Mouse (Mus musculus) heart, embryonic 13.5 days (tissue): ENCODE measurements around the gene Tbc1d2. TPM values are rescaled to one million over a fixed set of nuclear protein-coding genes. Genes with fewer than 3 reads are reported as not detected.
"Not testable (repeated sequence)": the region's sequence is repeated elsewhere in the genome, so short reads cannot be mapped to it uniquely, and the experiment has no call there.

ENCODE experiments used
- ATAC-seq: fragments of 200-750 bp; cut with Nextera tagmentation; 2 replicates; pipeline ENCODE4 v1.8.0; 2017; ENCODE audit warnings: moderate TSS enrichment; ENCODE audit not compliant: insufficient number of reproducible peaks, low FRiP score, low TSS enrichment; ENCODE audit errors: extremely low read depth
- H3K27ac ChIP-seq: fragments of 300-500 bp; sonication (generic); replicated peaks from 2 replicates; pipeline ENCODE4 v1.5.1; 2015; ENCODE audit warnings: moderate library complexity, mild to moderate bottlenecking, inconsistent platforms
- H3K27me3 ChIP-seq: fragments of 300-500 bp; sonication (generic); replicated peaks from 2 replicates; pipeline ENCODE4 v1.6.1; 2015; ENCODE audit warnings: mild to moderate bottlenecking, inconsistent platforms
- H3K36me3 ChIP-seq: fragments of 300-500 bp; sonication (generic); 2 replicates; pipeline ENCODE4 v1.6.1; 2015; ENCODE audit warnings: mild to moderate bottlenecking, inconsistent platforms
- H3K4me1 ChIP-seq: fragments of 300-500 bp; sonication (generic); 2 replicates; pipeline ENCODE4 v1.6.1; 2015; ENCODE audit warnings: inconsistent platforms
- H3K4me2 ChIP-seq: fragments of 300-500 bp; sonication (generic); 2 replicates; pipeline ENCODE4 v1.6.1; 2015; ENCODE audit warnings: inconsistent platforms, mild to moderate bottlenecking, moderate library complexity
- H3K4me3 ChIP-seq: fragments of 300-500 bp; sonication (generic); 2 replicates; pipeline ENCODE4 v1.5.1; 2015; ENCODE audit warnings: moderate library complexity, mild to moderate bottlenecking, inconsistent platforms
- H3K9ac ChIP-seq: fragments of 300-500 bp; sonication (generic); 2 replicates; pipeline ENCODE4 v1.6.1; 2015; ENCODE audit warnings: inconsistent platforms, mild to moderate bottlenecking, moderate library complexity
- H3K9me3 ChIP-seq: fragments of 300-500 bp; sonication (generic); 2 replicates; pipeline ENCODE4 v1.6.1; 2016; ENCODE audit warnings: inconsistent platforms
- WGBS: fragments of 180-500 bp; shearing (Covaris S2); methylation state at CpG from one replicate; pipeline ENCODE4 v1.1.7; 2015; ENCODE audit warnings: mixed read lengths; 5-methylcytosine and 5-hydroxymethylcytosine counted together
- polyA plus RNA-seq: library from polyadenylated mRNA; unstranded; fragments of >200 nt; fragmentation: Nextera tagmentation; extraction: Ambion mirVana; gene quantifications from 2 replicates; pipeline ENCODE4 v1.2.1, GENCODE M21; 2015

The Tbc1d2 gene
- polyA plus RNA-seq, 1 experiment from 2014 or later, result 0.63 TPM

GRCm38 (mm10) chr4:46601258-46601843 is 48.7 kb downstream of the Tbc1d2 start:
- no peak overlapping the region for H3K27ac ChIP-seq
- H3K9me3 ChIP-seq, result no peaks in the 10 kb centered on the region
- peaks cover 11% of the 10 kb centered on the region for H3K4me1 ChIP-seq
- H3K4me3 ChIP-seq, result peak overlapping the region; percentile 63
- ATAC-seq, result no peak
- H3K27me3 ChIP-seq, result peaks cover 100% of the 10 kb centered on the region
- no peaks in the 10 kb centered on the region for H3K36me3 ChIP-seq
- H3K4me2 ChIP-seq, result peak overlapping the region; percentile 97
- under 1% methylated on average over 52 of the region's 52 CpGs for WGBS
- peak overlapping the region; percentile 78 for H3K9ac ChIP-seq

DNA sequence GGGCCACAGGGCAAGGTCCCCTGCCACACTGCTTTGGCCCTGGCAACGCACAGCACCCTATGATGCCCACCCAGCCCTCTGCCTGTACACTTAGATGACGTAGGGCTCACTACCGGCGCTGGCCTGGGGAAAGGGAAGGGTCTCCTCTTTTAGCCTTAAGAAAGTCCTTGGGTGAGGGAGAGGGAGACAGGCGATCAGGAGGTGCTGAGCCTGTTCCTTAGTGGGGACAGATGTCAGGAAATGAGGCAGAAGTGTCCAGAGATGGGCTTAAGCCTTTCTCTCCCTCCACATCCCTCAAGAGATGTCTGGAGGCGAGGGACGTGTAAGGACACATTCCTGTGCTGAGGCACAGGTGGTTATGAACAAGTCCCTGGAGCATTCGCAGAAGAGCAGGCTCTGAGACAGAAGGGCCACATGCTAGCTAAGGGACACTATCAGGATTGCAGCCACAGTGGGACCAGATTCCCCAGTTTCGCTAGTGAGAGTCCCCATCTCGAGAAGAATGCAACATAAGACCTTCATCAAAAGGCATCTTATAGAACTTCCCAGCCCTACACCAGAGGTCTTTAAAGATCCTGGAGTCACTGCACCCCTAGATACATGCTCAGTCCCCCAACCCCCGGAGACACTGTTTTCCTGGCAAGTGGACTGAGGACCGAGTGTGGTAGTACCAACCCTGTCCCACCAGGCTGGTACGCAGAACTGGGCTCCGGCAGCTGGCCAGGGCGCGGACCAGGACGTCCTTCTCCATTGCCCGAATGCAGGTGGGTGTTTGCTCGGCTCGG is 49.3 kb downstream of the Tbc1d2 start:
- H3K36me3 ChIP-seq, result no peaks in the 10 kb centered on the region
- ATAC-seq, result no peak
- no peaks in the 10 kb centered on the region for H3K9me3 ChIP-seq
- 0 out of 2 replicates have a peak overlapping the region, but pooled peaks have one; percentile 78 for H3K9ac ChIP-seq
- peaks cover 11% of the 10 kb centered on the region for H3K4me1 ChIP-seq
- peak overlapping the region; percentile 97 for H3K4me2 ChIP-seq
- no peak overlapping the region for H3K27ac ChIP-seq
- H3K27me3 ChIP-seq, result peaks cover 100% of the 10 kb centered on the region
- peak overlapping the region; percentile 63 for H3K4me3 ChIP-seq
- WGBS, result 37% methylated on average over 20 of the region's 20 CpGs

GRCm38 (mm10) chr4:46599609-46600008 is 50.4 kb downstream of the Tbc1d2 start:
- not testable (repeated sequence) for H3K9me3 ChIP-seq, H3K27ac ChIP-seq, H3K9ac ChIP-seq, H3K4me2 ChIP-seq, ATAC-seq, H3K36me3 ChIP-seq, H3K4me3 ChIP-seq
- 71% methylated on average over 12 of the region's 12 CpGs for WGBS
- Histone ChIP-seq H3K27me3 (peaks cover 96% of the 10 kb centered on the region), H3K4me1 (peaks cover 11% of the 10 kb centered on the region)

DNA sequence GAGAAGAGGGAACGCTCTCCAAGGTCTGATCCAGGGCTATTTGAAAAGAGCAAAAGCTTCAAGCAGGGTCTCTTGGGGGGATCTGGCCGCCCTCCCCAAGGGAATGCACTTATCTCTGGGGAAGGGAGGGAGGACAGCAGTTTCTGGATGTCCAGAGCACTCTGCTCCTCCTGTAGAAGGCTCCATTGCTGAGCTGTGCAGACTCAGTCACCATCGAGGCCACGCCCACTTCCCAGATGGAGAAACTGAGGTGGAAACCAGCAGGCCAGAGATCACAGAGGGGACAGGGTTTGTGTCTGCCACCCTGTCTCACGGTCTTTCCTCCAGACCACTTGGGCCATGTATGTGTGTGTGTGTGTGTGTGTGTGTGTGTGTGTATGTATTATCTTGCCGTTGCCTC is 51.0 kb downstream of the Tbc1d2 start:
- H3K4me3 ChIP-seq, result no peak overlapping the region
- 67% methylated on average over 6 of the region's 6 CpGs for WGBS
- H3K27ac ChIP-seq, result no peak overlapping the region
- H3K9ac ChIP-seq, result no peak overlapping the region
- no peaks in the 10 kb centered on the region for H3K36me3 ChIP-seq
- no peak overlapping the region for H3K4me2 ChIP-seq
- H3K9me3 ChIP-seq, result no peaks in the 10 kb centered on the region
- ATAC-seq, result no peak
- H3K27me3 ChIP-seq, result peaks cover 96% of the 10 kb centered on the region
- peaks cover 11% of the 10 kb centered on the region for H3K4me1 ChIP-seq

DNA sequence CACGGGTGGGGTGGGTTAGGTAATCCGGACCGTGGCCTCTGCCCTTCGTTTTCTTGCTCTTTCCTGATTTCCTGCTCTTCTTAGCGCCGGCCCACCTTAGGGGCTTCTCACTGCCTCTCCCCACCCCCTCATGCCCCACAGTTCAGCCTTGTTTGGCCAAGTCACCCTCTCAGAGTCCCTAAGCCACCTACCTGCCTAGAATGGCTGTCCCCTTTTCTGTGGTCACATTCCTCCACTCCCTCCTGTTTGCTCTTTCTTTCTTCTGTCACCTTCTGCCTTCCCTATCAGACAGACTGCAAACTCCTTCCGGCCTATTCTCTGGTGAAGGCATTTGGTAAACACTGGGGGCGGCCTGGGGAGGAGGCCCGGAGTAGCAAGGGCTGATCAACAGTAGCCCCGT is 51.9 kb downstream of the Tbc1d2 start:
- Histone ChIP-seq H3K27ac (no peak overlapping the region), H3K9ac (no peak overlapping the region), H3K36me3 (no peaks in the 10 kb centered on the region), H3K4me2 (no peak overlapping the region), H3K9me3 (no peaks in the 10 kb centered on the region), H3K4me1 (peaks cover 11% of the 10 kb centered on the region), H3K27me3 (peaks cover 90% of the 10 kb centered on the region), H3K4me3 (no peak overlapping the region)
- no peak for ATAC-seq
- 33% methylated on average over 10 of the region's 10 CpGs for WGBS

GRCm38 (mm10) chr4:46597286-46597961 is 52.6 kb downstream of the Tbc1d2 start:
- Histone ChIP-seq H3K9ac (no peak overlapping the region), H3K36me3 (no peaks in the 10 kb centered on the region), H3K27ac (no peak overlapping the region), H3K4me1 (peaks cover 11% of the 10 kb centered on the region), H3K4me2 (no peak overlapping the region), H3K4me3 (no peak overlapping the region), H3K9me3 (no peaks in the 10 kb centered on the region), H3K27me3 (peaks cover 86% of the 10 kb centered on the region)
- no peak for ATAC-seq
- 55% methylated on average over 11 of the region's 11 CpGs for WGBS

- Histone ChIP-seq H3K27ac (no peak overlapping the region), H3K9me3 (no peaks in the 10 kb centered on the region), H3K9ac (no peak overlapping the region), H3K4me1 (peaks cover 5% of the 10 kb centered on the region), H3K4me3 (no peak overlapping the region), H3K27me3 (peaks cover 75% of the 10 kb centered on the region), H3K4me2 (no peak overlapping the region), H3K36me3 (no peaks in the 10 kb centered on the region)
- ATAC-seq, result no peak
- 56% methylated on average over 6 of the region's 6 CpGs for WGBS
Measured at GRCm38 (mm10) chr4:46596398-46596797, 53.6 kb downstream of the Tbc1d2 start.

DNA sequence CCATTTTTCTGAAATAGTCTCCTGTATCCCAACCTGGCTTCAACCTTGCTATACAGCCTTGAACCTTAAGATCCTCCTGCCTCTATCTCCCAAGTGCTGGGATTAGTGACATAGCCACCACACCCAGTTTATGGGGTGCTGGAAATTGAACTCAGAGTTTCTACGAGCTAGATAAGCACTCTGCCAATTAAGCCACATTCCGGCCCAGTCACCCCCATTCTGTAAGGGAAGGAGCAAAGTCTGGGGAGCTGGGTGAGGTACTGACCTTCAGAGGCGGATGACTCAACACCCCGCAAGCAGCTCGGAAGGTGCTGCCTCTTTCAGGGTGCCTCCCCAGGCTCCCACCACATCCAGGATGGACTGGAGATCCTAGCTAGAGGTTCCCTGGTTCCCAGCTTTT is 55.9 kb downstream of the Tbc1d2 start:
- Histone ChIP-seq H3K9me3 (no peaks in the 10 kb centered on the region), H3K4me3 (no peak overlapping the region), H3K9ac (no peak overlapping the region), H3K4me1 (no peaks in the 10 kb centered on the region), H3K27ac (no peak overlapping the region), H3K27me3 (peaks cover 53% of the 10 kb centered on the region), H3K4me2 (no peak overlapping the region), H3K36me3 (no peaks in the 10 kb centered on the region)
- ATAC-seq, result no peak
- WGBS, result 76% methylated on average over 5 of the region's 5 CpGs

GRCm38 (mm10) chr4:46593472-46593871 is 56.5 kb downstream of the Tbc1d2 start:
- no peak overlapping the region for H3K4me3 ChIP-seq
- no peak overlapping the region for H3K9ac ChIP-seq
- ATAC-seq, result no peak
- H3K36me3 ChIP-seq, result no peaks in the 10 kb centered on the region
- H3K4me1 ChIP-seq, result peaks cover under 1% of the 10 kb centered on the region; the same call in 1 of the 2 replicates
- 28% methylated on average over 6 of the region's 6 CpGs for WGBS
- no peak overlapping the region for H3K4me2 ChIP-seq
- H3K9me3 ChIP-seq, result no peaks in the 10 kb centered on the region
- peaks cover 46% of the 10 kb centered on the region for H3K27me3 ChIP-seq
- no peak overlapping the region for H3K27ac ChIP-seq

DNA sequence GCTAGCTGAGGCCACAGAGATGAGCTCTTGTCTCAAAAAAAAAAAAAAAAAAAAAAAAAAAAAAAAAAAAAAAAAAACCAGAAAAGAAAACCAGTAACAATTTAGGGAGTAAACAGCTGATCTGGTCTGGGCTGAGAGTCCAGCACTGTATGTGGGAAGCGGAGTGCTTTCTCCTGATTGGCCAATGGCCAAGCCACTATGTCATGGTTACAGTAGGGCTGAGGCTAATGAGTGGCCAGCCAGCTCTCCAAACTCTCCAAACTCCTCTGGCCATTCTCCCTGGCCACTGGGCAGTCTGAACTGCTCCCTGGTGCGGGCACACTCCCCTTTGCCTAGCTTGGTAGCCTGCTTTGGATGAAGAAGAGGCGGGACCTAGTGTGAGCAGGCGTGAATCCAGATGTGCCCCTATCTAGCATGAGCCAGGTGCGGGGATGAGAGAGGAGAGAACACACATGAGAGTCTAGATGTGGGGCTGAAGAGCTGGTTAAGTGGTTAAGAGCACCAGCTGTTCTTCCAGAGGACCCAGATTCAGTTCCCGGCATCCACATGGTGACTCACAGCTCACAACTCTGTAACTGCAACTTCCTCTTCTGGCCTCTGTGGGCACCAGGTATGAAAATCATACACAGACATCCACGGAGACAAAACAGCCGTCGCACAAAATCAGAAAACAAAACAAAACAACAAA is 58.0 kb downstream of the Tbc1d2 start:
- H3K27ac ChIP-seq, result no peak overlapping the region
- no peaks in the 10 kb centered on the region for H3K36me3 ChIP-seq
- no peak for ATAC-seq
- no peak overlapping the region for H3K9ac ChIP-seq
- no peak overlapping the region for H3K4me2 ChIP-seq
- H3K27me3 ChIP-seq, result peaks cover 31% of the 10 kb centered on the region
- H3K4me1 ChIP-seq, result peaks cover 9% of the 10 kb centered on the region
- H3K4me3 ChIP-seq, result no peak overlapping the region
- H3K9me3 ChIP-seq, result no peaks in the 10 kb centered on the region
- WGBS, result 84% methylated on average over 9 of the region's 9 CpGs

DNA sequence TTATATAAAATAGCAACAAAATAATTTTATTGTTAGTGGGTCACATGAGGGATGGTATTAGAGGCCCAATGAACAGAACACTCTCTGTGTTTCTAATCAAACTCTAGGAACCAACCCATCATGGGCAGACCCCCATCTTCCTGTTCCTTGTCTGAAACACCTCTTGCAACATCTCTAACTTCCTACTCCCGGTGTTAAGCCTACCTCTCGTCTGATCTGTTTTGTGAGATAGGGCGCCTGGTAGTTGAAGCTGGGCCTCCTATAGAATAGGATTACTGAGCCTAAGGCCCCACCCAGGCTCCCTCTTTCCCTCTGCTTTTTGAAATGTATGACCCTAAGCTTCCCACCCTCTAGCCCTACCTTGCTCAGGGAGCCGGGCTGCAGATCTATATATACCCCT is 59.2 kb downstream of the Tbc1d2 start:
- H3K27me3 ChIP-seq, result peaks cover 20% of the 10 kb centered on the region; the same call in 1 of the 2 replicates
- no peak overlapping the region for H3K4me3 ChIP-seq
- H3K9ac ChIP-seq, result no peak overlapping the region
- ATAC-seq, result no peak
- 35% methylated on average over 4 of the region's 4 CpGs for WGBS
- H3K27ac ChIP-seq, result no peak overlapping the region
- H3K4me2 ChIP-seq, result no peak overlapping the region
- H3K4me1 ChIP-seq, result peaks cover 19% of the 10 kb centered on the region
- no peaks in the 10 kb centered on the region for H3K36me3 ChIP-seq
- no peaks in the 10 kb centered on the region for H3K9me3 ChIP-seq
